Mouse (Mus musculus) liver, embryonic 14.5 days (tissue): ENCODE measurements around the gene Krtap15.

Source experiments
- CTCF ChIP-seq: IDR thresholded peaks from 2 replicates; pipeline ENCODE4 v1.5.1; 2016; ENCODE audit warnings: antibody characterized with exemption, low read depth, control low read depth
- EP300 ChIP-seq: IDR thresholded peaks from 2 replicates; pipeline ENCODE4 v1.6.1; 2016; ENCODE audit warnings: antibody characterized with exemption, low read depth

- TF ChIP-seq CTCF (peak; percentile 28; the same call in 1 of the 2 replicates), EP300 (no peak)
Observed at GRCm38 (mm10) chr16:88823736-88824135, 3.7 kb downstream of the Krtap15 start.
